Mouse (Mus musculus): ENCODE measurements around the gene Anapc11.
A peak's percentile ranks its signal among the peaks of the same experiment; 100 is the strongest.

Anapc11 gene

DNA sequence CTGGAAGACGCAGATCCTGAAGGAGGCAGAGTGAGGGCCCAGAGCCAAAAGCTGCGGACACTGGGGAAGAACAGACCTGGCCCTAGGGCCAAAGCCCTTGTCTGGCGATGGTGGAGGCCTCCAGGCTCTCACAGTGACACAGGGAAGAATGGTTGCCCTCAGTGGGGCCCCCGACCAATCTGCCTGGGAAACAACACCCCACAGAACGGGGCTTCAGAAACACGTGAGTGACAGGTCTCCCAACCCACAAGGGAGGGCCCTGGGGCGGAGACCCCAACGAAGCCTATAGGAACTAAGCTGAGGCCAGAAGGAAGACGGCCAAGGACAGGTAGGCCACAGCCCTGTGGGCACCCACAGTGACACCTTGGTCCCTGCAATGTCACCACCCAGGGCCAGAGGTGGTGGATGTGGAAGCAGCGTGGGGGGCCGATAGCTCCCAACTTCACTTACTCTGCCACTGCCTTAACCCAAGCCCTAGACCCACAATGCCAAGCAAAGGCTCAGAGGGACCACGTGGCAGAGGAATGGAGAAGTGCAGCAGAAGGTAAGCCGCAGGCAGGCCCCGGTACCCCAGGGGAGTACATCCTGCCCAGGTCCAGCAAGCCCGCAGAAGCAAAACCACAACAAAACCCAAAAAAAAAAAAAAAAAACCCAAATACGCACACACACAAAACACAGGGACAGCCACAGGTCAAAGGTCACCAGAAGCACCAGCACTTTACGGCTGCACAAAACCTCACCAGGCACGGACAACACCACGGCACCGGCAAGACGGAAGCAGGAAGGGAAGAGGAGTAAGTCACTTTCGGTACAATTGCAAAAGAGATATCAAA is 29.5 kb downstream of the Anapc11 start:
- peak in 1 of 2 experiments; percentile 16 for DNase-seq (ENCODE audit: low spot score in 2 of 2)

DNA sequence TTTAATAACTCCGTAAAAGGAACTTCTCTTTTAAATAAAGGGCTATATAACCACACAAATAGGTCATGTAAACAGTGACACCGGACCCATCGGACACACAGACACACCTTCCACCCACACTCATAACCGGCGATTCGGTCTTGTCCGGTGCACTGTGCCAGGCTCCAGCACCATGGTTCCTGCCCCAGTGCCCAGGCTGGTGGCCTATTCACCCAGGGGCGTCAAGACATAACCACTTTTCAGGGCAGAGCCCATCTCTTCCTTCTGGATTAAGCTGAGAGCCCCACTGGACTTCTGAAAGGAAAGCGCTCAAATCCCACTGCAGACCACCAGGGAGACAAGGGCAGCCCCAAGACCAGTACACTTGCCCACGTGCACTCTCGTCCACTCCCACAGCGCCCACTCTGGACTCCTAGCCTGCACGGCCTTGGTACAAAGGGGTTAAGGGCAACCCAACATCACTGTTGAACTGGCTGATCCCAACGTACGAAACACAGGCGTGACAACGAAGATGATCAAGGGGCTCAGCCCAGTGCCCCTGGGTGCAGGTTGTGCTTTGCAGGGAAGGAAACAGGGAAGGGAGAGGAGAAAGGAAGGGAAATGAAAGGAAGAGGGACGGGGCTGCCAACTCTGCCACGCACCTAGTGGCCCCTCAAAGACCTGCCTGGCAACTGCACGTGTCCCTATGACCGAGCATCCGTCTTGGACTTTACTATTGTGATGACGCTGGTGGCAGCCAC is 30.6 kb downstream of the Anapc11 start:
- no peak for DNase-seq (ENCODE audit: low spot score in 2 of 2)

- no peak for DNase-seq (ENCODE audit: low spot score in 2 of 2)
Observed at GRCm38 (mm10) chr11:120629341-120629730, 31.1 kb downstream of the Anapc11 start.

- no peak for DNase-seq (ENCODE audit: low spot score in 2 of 2)
Observed at GRCm38 (mm10) chr11:120629911-120630310, 31.7 kb downstream of the Anapc11 start.

GRCm38 (mm10) chr11:120630401-120630871 is 32.2 kb downstream of the Anapc11 start:
- DNase-seq (ENCODE audit: low spot score in 2 of 2) = no peak

DNA sequence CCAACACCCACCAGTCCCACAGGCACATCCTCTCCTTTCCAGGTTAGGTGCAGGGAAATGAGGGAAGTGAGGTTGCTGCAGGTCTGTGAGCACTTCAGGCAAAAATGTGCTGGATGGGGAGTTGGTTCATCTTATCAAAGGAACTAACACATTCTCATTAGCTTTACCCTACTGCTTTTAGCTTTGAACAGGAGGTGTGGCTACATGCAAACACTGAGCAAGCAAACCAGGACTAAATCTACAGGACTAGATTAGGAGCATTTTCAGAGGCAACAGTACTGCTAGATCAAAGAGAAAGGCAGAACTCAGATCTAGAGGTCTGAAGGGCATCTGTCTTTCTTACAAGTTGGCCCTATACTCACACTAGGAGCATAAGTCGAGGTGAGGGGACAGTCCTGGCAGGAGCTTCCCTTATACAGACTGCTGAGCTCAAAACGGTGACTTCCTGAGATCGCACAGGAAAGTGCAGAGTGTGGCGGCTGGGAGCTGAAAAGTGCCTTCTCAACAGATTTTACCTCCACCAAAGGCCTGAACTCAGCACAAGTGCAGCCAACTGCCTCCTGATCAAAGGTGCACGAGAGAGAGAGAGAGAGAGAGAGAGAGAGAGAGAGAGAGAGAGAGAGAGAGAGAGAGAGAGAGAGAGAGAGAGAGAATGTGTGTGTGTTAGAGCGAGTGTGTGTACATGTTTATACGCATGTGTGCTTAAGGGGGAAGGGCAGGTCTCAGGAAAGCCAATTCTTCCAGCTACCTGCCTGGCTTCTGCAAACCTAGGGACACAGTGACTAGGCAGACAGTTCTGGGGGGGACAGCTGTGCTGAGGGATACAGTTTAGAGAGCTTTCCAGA is 32.9 kb downstream of the Anapc11 start:
- no peak for DNase-seq (ENCODE audit: low spot score in 2 of 2)

- no peak for DNase-seq (ENCODE audit: low spot score in 2 of 2)
Observed at GRCm38 (mm10) chr11:120631726-120632448, 33.7 kb downstream of the Anapc11 start.

- DNase-seq (ENCODE audit: low spot score in 2 of 2) = peak; percentile 68 to 73
Observed at GRCm38 (mm10) chr11:120632559-120633519, 34.6 kb downstream of the Anapc11 start.

- DNase-seq (ENCODE audit: low spot score in 2 of 2) = peak; percentile 92 to 95
Observed at GRCm38 (mm10) chr11:120633520-120634343, 35.5 kb downstream of the Anapc11 start, which contains the start of gene Mafg. Gene Mafg (minus strand): TSS chr11:120633600.

GRCm38 (mm10) chr11:120634810-120635209 is 36.6 kb downstream of the Anapc11 start:
- no peak for DNase-seq (ENCODE audit: low spot score in 2 of 2)

DNA sequence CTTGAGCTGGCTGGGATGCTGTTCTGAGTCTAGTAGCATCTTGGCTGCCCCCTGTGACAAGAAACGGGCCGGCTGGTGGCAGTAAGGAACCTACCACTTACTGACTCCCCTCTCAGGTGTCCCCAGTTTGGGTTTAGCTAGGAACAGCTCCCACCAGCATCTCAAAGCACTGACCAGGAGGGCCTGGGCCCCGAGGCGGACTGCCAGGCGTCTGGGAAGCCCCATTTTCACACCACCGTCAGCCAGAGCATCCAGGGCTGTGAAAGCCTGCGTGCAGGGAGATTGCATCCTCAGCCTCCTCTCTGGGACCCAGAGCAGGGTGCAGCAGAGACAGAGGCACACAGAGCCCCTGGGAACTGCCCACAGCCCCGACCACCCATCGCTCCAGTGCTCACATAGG is 43.0 kb downstream of the Anapc11 start:
- peak in 1 of 2 experiments; percentile 16 for DNase-seq (ENCODE audit: low spot score in 2 of 2)

DNA sequence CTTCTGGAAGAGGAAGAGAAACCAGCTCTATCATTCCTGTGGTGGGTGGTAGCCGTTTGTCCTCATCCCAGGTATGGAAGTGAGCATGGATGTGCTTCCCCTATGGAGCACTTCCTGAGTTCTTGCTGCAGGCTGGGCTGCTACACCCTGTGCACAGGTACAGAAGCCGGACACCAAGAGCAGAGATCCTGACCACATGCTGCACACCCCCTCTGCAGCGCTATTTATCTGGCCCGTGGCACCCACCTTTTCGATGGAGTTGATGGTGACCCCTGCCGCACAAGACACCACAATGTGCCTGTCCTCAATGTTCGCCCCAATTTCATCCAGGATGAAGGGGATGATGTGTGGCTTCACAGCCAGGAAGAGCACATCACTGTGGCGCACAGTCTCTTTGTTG is 43.6 kb downstream of the Anapc11 start:
- no peak for DNase-seq (ENCODE audit: low spot score in 2 of 2)

DNA sequence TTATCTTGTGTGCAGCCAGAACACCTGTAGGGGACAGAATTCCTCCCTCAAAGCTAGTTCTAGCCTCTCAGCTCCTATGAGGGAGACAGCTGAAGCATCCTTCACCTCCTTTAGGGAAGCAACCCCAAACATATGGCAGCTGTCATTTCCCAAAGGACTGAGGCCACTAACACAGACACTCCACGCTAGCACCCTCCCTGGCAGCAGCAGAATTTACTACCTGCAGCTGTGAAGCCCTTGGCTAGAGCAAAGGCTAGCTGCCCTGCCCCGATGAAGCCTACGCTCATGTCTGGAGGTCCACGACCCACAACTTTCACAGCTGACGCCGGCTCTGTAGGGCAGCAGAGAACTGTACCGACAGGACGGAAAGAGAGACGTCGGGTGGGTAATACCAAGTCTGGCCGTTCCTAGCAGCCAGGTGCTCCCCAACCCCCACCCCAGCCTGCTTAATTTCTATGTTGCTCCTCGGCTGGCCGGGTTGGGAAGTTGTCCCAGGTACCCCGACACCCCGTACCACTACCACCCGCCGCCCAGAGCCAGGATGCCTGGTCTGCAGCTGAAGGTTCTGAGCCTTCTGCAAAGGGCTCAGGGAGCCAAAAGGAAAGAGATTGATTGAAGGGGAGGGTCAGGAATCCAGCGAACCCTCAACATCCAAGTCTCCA is 44.8 kb downstream of the Anapc11 start:
- DNase-seq (ENCODE audit: low spot score in 2 of 2) = peak; percentile 19 to 60

DNA sequence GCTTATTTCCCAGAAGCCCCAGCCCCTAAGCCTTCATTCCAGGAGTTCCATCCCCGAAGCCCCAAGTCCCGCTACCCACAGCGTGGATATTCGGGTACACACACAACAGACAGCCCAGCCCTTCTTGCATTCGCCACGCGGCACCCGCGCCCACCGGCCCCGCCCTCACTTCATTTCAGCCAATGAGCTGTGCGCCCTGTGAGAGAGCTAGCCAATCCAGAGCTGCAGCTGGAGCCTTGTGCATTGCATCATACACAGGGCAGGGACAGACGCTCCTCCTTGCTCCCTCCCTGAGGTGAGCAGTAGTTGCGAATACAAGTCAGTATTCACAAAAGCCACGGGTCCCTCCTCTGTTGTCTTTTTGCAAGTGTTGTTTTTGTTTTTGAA is 45.4 kb downstream of the Anapc11 start, which contains the start of gene Pycr1:
TSS of gene Pycr1 (minus strand) at position 169 of the 387 bp plus-strand sequence.
- peak; percentile 90 to 95 for DNase-seq (ENCODE audit: low spot score in 2 of 2)

GRCm38 (mm10) chr11:120647047-120647830 is 49.0 kb downstream of the Anapc11 start:
- no peak for DNase-seq (ENCODE audit: low spot score in 2 of 2)

- DNase-seq (ENCODE audit: low spot score in 2 of 2) = no peak
Observed at GRCm38 (mm10) chr11:120648001-120648476, 49.8 kb downstream of the Anapc11 start, which contains the start of gene Myadml2. Gene Myadml2 (minus strand): TSS chr11:120648158.

DNA sequence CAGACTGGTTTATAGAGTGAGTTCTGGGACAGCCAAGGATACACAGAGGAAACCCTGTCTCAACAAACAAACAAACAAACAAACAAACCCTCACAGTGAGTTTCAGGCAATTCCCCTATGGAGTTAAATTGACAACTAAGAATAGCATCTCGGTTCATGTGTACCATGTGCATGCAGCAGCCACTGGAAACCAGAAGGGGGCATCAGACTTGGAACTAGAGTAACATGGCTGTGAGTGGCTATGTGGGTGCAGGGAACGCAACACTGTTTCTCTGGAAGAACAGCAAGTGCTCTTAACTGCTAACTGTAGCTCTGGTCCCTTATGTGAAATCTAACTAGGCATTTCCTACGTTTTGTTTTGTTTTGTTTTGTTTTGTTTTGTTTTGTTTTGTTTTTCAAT is 53.7 kb downstream of the Anapc11 start:
- no peak for DNase-seq (ENCODE audit: low spot score in 2 of 2)
